Mouse (Mus musculus): ENCODE measurements around the gene Nhsl1. TPM values are rescaled to one million over a fixed set of nuclear protein-coding genes. Genes with fewer than 3 reads are reported as not detected.

The Nhsl1 gene
- 9.3 and 10.7 TPM in 2 replicates for polyA plus RNA-seq (2015; fragmentation: Nextera tagmentation; extraction: Ambion mirVana)

- H3K27ac ChIP-seq (ENCODE audit: low read length), result peak within 1 kb of the TSS; percentile 86
- WGBS, result under 1% methylated on average over 57 of the region's 63 CpGs
- peaks cover 25% of the 10 kb centered on the region for H3K4me1 ChIP-seq (ENCODE audit: insufficient read depth, low read length)
Observed at GRCm38 (mm10) chr10:18318916-18319481, at the start of gene Nhsl1. Gene Nhsl1 (plus strand): TSS chr10:18318985.

GRCm38 (mm10) chr10:18276090-18276734, 42.6 kb upstream of the Nhsl1 start:
- no peak for ATAC-seq (ENCODE audit: low FRiP score, low TSS enrichment)
- no peaks in the 10 kb centered on the region for H3K9me3 ChIP-seq (ENCODE audit: low read length)

More at GRCm38 (mm10) chr10:18318916-18319481, at the start of gene Nhsl1:
- peak; percentile 84 for ATAC-seq (ENCODE audit: low FRiP score, low TSS enrichment)
- no peaks in the 10 kb centered on the region for H3K27me3 ChIP-seq (ENCODE audit: insufficient read depth, low read length)
- H3K36me3 ChIP-seq (ENCODE audit: insufficient read depth, low read length), result no peaks in the 10 kb centered on the region
- H3K4me2 ChIP-seq (replicated peaks; ENCODE audit: low read depth, low read length), result peak within 1 kb of the TSS; percentile 92
- no peaks in the 10 kb centered on the region for H3K9me3 ChIP-seq (ENCODE audit: low read length)
- H3K9ac ChIP-seq (replicated peaks; ENCODE audit: low read length), result peak within 1 kb of the TSS; percentile 96
- peak within 1 kb of the TSS; percentile 86 for H3K4me3 ChIP-seq (ENCODE audit: low read length)

GRCm38 (mm10) chr10:18283991-18284390, 34.8 kb upstream of the Nhsl1 start:
- H3K27me3 ChIP-seq (ENCODE audit: insufficient read depth, low read length), result no peaks in the 10 kb centered on the region
- no peak overlapping the region for H3K9ac ChIP-seq (replicated peaks; ENCODE audit: low read length)
- no peak overlapping the region for H3K27ac ChIP-seq (ENCODE audit: low read length)
- no peaks in the 10 kb centered on the region for H3K36me3 ChIP-seq (ENCODE audit: insufficient read depth, low read length)
- no peaks in the 10 kb centered on the region for H3K9me3 ChIP-seq (ENCODE audit: low read length)
- H3K4me2 ChIP-seq (replicated peaks; ENCODE audit: low read depth, low read length), result no peak overlapping the region
- no peak overlapping the region for H3K4me3 ChIP-seq (ENCODE audit: low read length)
- WGBS, result 78% methylated on average over 5 of the region's 5 CpGs
- no peak for ATAC-seq (ENCODE audit: low FRiP score, low TSS enrichment)
- H3K4me1 ChIP-seq (ENCODE audit: insufficient read depth, low read length), result no peaks in the 10 kb centered on the region

More at GRCm38 (mm10) chr10:18276090-18276734, 42.6 kb upstream of the Nhsl1 start:
- no peak overlapping the region for H3K27ac ChIP-seq (ENCODE audit: low read length)
- no peak overlapping the region for H3K4me2 ChIP-seq (replicated peaks; ENCODE audit: low read depth, low read length)
- no peak overlapping the region for H3K9ac ChIP-seq (replicated peaks; ENCODE audit: low read length)
- no peaks in the 10 kb centered on the region for H3K4me1 ChIP-seq (ENCODE audit: insufficient read depth, low read length)
- no peak overlapping the region for H3K4me3 ChIP-seq (ENCODE audit: low read length)
- 74% methylated on average over 4 of the region's 4 CpGs for WGBS
- H3K27me3 ChIP-seq (ENCODE audit: insufficient read depth, low read length), result no peaks in the 10 kb centered on the region
- no peaks in the 10 kb centered on the region for H3K36me3 ChIP-seq (ENCODE audit: insufficient read depth, low read length)

DNA sequence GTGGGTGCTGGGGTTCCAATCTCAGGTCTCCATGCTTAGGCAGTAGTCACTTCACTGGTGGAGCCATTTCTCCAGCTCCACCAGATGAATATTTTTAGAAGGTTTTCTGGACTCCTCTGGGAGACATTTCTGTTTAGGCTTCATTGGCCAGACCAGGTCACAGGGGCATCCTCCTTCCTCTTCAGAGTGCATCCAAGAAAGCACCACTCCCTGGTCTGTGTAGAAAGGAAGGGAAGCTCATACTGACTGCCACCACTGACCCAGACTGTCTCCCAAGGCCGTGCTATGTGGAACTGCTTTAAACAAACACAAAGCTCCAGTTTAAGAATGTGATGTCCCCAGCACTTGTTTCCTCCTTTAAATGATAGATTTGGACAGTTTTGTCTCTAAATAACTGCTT, 29.3 kb upstream of the Nhsl1 start:
- no peak overlapping the region for H3K9ac ChIP-seq (replicated peaks; ENCODE audit: low read length)
- H3K9me3 ChIP-seq (ENCODE audit: low read length), result no peaks in the 10 kb centered on the region
- H3K4me1 ChIP-seq (ENCODE audit: insufficient read depth, low read length), result peaks cover 6% of the 10 kb centered on the region; the same call in 1 of the 2 replicates
- no peak overlapping the region for H3K4me3 ChIP-seq (ENCODE audit: low read length)
- peak overlapping the region; percentile 71; the same call in 1 of the 2 replicates for H3K27ac ChIP-seq (ENCODE audit: low read length)
- 4% methylated on average over 1 of the region's 1 CpGs for WGBS
- no peaks in the 10 kb centered on the region for H3K36me3 ChIP-seq (ENCODE audit: insufficient read depth, low read length)
- no peak overlapping the region for H3K4me2 ChIP-seq (replicated peaks; ENCODE audit: low read depth, low read length)
- ATAC-seq (ENCODE audit: low FRiP score, low TSS enrichment), result peak; percentile 78; the same call in 1 of the 2 replicates
- H3K27me3 ChIP-seq (ENCODE audit: insufficient read depth, low read length), result no peaks in the 10 kb centered on the region

DNA sequence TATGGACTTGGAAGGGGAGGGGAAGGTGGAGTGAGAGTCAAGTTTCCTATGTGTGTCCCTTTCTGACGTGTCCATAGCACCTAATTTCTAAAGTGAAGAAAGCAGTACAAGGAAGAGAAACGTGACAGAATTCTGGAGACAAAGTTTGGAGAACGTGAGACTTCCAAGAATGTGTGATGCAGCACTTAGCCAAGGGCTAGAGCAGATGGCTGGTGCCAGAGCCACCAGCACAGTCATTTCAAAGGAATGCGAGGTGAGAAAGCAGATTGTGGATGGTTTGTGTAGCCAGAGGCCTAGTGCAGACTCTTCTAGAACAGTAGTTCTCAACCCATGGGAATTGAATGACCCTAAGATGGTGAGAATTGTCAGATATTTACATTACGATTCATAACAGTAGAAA, 13.7 kb upstream of the Nhsl1 start:
- Histone ChIP-seq H3K27ac (ENCODE audit: low read length) (no peak overlapping the region), H3K36me3 (ENCODE audit: insufficient read depth, low read length) (no peaks in the 10 kb centered on the region), H3K4me2 (replicated peaks; ENCODE audit: low read depth, low read length) (no peak overlapping the region), H3K4me3 (ENCODE audit: low read length) (no peak overlapping the region), H3K9me3 (ENCODE audit: low read length) (no peaks in the 10 kb centered on the region), H3K4me1 (ENCODE audit: insufficient read depth, low read length) (no peaks in the 10 kb centered on the region), H3K27me3 (ENCODE audit: insufficient read depth, low read length) (no peaks in the 10 kb centered on the region), H3K9ac (replicated peaks; ENCODE audit: low read length) (no peak overlapping the region)
- WGBS, result 65% methylated on average over 5 of the region's 5 CpGs
- no peak for ATAC-seq (ENCODE audit: low FRiP score, low TSS enrichment)

DNA sequence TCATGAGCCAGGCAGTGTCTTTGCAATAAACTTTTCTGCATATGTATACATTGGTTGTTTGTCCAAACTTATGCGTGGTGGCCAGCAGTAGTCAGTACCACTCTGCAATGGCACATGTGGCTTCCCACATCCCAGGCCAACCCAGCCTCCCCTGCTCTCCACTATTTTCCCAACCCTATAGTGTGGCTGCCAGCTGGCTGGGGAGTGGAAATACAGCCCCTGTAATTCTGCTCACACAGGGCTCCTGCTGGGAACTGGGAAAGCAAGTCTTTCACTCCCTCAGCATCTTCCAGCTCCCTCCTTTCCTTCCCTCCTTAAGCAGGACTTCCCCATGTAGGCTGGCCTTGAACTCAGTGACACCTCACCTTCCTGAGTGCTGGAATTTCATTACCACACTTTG, 3.7 kb upstream of the Nhsl1 start:
- H3K9me3 ChIP-seq (ENCODE audit: low read length), result no peaks in the 10 kb centered on the region
- WGBS, result 94% methylated on average over 1 of the region's 1 CpGs

DNA sequence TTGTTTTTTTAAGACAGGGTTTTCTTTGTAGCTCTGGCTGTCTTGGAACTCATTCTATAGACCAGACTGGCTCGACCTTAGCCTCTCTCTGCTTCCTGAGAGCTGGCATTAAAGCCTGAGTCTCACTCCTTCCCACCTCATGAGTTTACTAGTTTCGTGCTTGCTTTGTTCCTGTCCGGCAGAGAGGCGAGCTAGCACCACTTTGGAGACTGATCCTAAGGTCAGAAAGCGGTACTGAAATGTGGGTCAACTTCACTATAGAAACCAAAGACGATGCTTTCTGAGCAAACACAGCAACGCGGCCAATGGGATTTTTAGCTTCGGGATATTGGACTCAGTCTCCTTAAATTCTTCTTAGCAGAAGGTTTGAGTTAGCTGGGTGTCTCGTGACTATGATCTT, 1.3 kb upstream of the Nhsl1 start:
- H3K36me3 ChIP-seq (ENCODE audit: insufficient read depth, low read length), result no peaks in the 10 kb centered on the region
- no peak overlapping the region for H3K4me3 ChIP-seq (ENCODE audit: low read length)
- H3K27ac ChIP-seq (ENCODE audit: low read length), result no peak overlapping the region
- ATAC-seq (ENCODE audit: low FRiP score, low TSS enrichment), result no peak
- H3K9ac ChIP-seq (replicated peaks; ENCODE audit: low read length), result no peak overlapping the region
- H3K4me2 ChIP-seq (replicated peaks; ENCODE audit: low read depth, low read length), result peak overlapping the region; percentile 92; the same call in 1 of the 2 replicates
- H3K27me3 ChIP-seq (ENCODE audit: insufficient read depth, low read length), result no peaks in the 10 kb centered on the region
- 38% methylated on average over 10 of the region's 10 CpGs for WGBS
- H3K9me3 ChIP-seq (ENCODE audit: low read length), result no peaks in the 10 kb centered on the region
- H3K4me1 ChIP-seq (ENCODE audit: insufficient read depth, low read length), result peaks cover 18% of the 10 kb centered on the region

More for the DNA sequence above, 3.7 kb upstream of the Nhsl1 start:
- no peak for ATAC-seq (ENCODE audit: low FRiP score, low TSS enrichment)
- H3K36me3 ChIP-seq (ENCODE audit: insufficient read depth, low read length), result no peaks in the 10 kb centered on the region
- H3K4me3 ChIP-seq (ENCODE audit: low read length), result no peak overlapping the region
- no peak overlapping the region for H3K9ac ChIP-seq (replicated peaks; ENCODE audit: low read length)
- no peaks in the 10 kb centered on the region for H3K27me3 ChIP-seq (ENCODE audit: insufficient read depth, low read length)
- no peak overlapping the region for H3K27ac ChIP-seq (ENCODE audit: low read length)
- peaks cover 9% of the 10 kb centered on the region for H3K4me1 ChIP-seq (ENCODE audit: insufficient read depth, low read length)
- H3K4me2 ChIP-seq (replicated peaks; ENCODE audit: low read depth, low read length), result no peak overlapping the region

GRCm38 (mm10) chr10:18317961-18318915, 547 bp upstream of the Nhsl1 start:
- Histone ChIP-seq H3K27me3 (ENCODE audit: insufficient read depth, low read length) (no peaks in the 10 kb centered on the region), H3K4me3 (ENCODE audit: low read length) (peak overlapping the region; percentile 86), H3K27ac (ENCODE audit: low read length) (peak overlapping the region; percentile 86), H3K4me1 (ENCODE audit: insufficient read depth, low read length) (peaks cover 19% of the 10 kb centered on the region), H3K9ac (replicated peaks; ENCODE audit: low read length) (peak overlapping the region; percentile 96), H3K4me2 (replicated peaks; ENCODE audit: low read depth, low read length) (peak overlapping the region; percentile 92), H3K36me3 (ENCODE audit: insufficient read depth, low read length) (no peaks in the 10 kb centered on the region), H3K9me3 (ENCODE audit: low read length) (no peaks in the 10 kb centered on the region)
- peak; percentile 88 for ATAC-seq (ENCODE audit: low FRiP score, low TSS enrichment)
- WGBS, result 2% methylated on average over 62 of the region's 89 CpGs

DNA sequence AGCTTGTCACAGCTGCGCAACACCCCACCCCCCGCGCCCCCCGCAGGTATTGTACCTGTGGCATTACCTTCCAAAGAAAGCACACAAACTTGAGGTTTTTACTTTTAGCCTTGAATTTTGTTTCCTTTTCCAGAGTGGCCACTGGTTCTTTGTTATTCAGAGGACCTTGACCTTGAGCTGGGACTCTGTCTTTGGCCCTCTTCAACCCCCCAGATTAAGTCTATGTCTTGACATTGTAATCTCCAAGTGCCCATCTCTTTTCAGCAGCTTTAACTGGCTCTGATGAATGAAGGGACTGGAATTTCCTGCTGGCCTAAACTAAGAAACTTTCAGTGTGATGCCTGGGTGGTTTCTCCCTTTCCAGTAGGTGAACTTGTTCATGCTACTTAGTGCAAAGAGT, 906 bp downstream of the Nhsl1 start:
- Histone ChIP-seq H3K27me3 (ENCODE audit: insufficient read depth, low read length) (no peaks in the 10 kb centered on the region), H3K9me3 (ENCODE audit: low read length) (no peaks in the 10 kb centered on the region), H3K4me3 (ENCODE audit: low read length) (peak overlapping the region; percentile 86), H3K4me2 (replicated peaks; ENCODE audit: low read depth, low read length) (peak overlapping the region; percentile 92), H3K9ac (replicated peaks; ENCODE audit: low read length) (peak overlapping the region; percentile 96), H3K27ac (ENCODE audit: low read length) (0 out of 2 replicates have a peak overlapping the region, but pooled peaks have one; percentile 5), H3K36me3 (ENCODE audit: insufficient read depth, low read length) (no peaks in the 10 kb centered on the region), H3K4me1 (ENCODE audit: insufficient read depth, low read length) (peaks cover 25% of the 10 kb centered on the region)
- 12% methylated on average over 4 of the region's 4 CpGs for WGBS
- ATAC-seq (ENCODE audit: low FRiP score, low TSS enrichment), result no peak
